Mouse (Mus musculus): ENCODE results near the gene Igfbp7. TPM values are rescaled to one million over a fixed set of nuclear protein-coding genes. Genes with fewer than 3 reads are reported as not detected.
A peak's percentile ranks its signal among the peaks of the same experiment; 100 is the strongest.
"Not testable (repeated sequence)": the region's sequence is repeated elsewhere in the genome, so short reads cannot be mapped to it uniquely, and the experiment has no call there.

The Igfbp7 gene
- polyA plus RNA-seq, 1 experiment from 2014 or later = 35.3 TPM

- WGBS (ENCODE audit: insufficient replicate concordance) = 43% methylated on average over 4 of the region's 4 CpGs
These were observed 11.7 kb upstream of the Igfbp7 start for GRCm38 (mm10) chr5:77419537-77419936.

GRCm38 (mm10) chr5:77416058-77416457 lies 8.2 kb upstream of the Igfbp7 start:
- WGBS (ENCODE audit: insufficient replicate concordance) = 76% methylated on average over 6 of the region's 6 CpGs
- no peaks in the 10 kb centered on the region for H3K9me3 ChIP-seq (replicated peaks; ENCODE audit: control insufficient read depth, low read length)
- H3K27me3 ChIP-seq (ENCODE audit: control insufficient read depth, insufficient read depth, low read length) = no peaks in the 10 kb centered on the region
- no peak overlapping the region for H3K27ac ChIP-seq (ENCODE audit: low read depth, low read length)
- no peak overlapping the region for H3K4me2 ChIP-seq
- no peak overlapping the region for H3K9ac ChIP-seq (ENCODE audit: low read depth, low read length)
- H3K4me1 ChIP-seq (ENCODE audit: control insufficient read depth, insufficient read depth, low read length) = no peaks in the 10 kb centered on the region
- H3K36me3 ChIP-seq (ENCODE audit: control insufficient read depth, insufficient read depth, low read length) = no peaks in the 10 kb centered on the region
- ATAC-seq (replicated peaks; ENCODE audit: insufficient number of reproducible peaks, low FRiP score, low TSS enrichment) = no peak
- H3K4me3 ChIP-seq (ENCODE audit: low read depth, low read length) = no peak overlapping the region

More at GRCm38 (mm10) chr5:77419537-77419936, 11.7 kb upstream of the Igfbp7 start:
- not testable (repeated sequence) for H3K27me3 ChIP-seq (ENCODE audit: control insufficient read depth, insufficient read depth, low read length); H3K4me2 ChIP-seq; H3K36me3 ChIP-seq (ENCODE audit: control insufficient read depth, insufficient read depth, low read length); H3K27ac ChIP-seq (ENCODE audit: low read depth, low read length); H3K9ac ChIP-seq (ENCODE audit: low read depth, low read length); H3K4me1 ChIP-seq (ENCODE audit: control insufficient read depth, insufficient read depth, low read length); H3K9me3 ChIP-seq (replicated peaks; ENCODE audit: control insufficient read depth, low read length); H3K4me3 ChIP-seq (ENCODE audit: low read depth, low read length)
- peak; percentile 22; the same call in 1 of the 2 replicates for ATAC-seq (replicated peaks; ENCODE audit: insufficient number of reproducible peaks, low FRiP score, low TSS enrichment)

- WGBS (ENCODE audit: insufficient replicate concordance) = 80% methylated on average over 6 of the region's 6 CpGs
- Histone ChIP-seq H3K4me2 (no peak overlapping the region), H3K27ac (ENCODE audit: low read depth, low read length) (no peak overlapping the region)
These were observed 689 bp upstream of the Igfbp7 start for GRCm38 (mm10) chr5:77408530-77408929.

DNA sequence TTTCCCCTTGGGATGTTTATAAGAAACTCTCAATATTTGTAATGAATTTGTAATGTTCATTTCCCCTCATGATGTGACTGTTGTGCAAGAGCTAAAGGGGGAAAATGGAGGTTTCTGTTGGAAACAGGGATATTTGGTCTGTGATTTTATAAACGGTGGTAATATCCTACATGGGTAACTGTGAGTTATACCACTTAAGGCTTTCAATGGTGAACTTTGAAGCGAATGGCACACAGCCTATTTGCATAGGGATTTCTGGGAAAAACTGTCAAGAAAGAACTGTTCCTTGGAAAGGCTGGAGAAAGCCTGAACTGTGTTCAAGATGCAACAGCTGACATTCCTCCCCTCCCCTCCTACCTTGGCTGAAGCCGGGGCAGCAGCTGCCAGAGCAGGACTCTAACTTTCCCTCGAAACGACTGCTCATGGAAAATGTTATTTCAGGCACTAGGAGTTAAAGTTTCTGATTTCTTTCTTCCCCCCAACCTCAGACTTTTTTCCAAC lies 1.4 kb downstream of the Igfbp7 start:
- Histone ChIP-seq H3K4me3 (ENCODE audit: low read depth, low read length) (no peak overlapping the region), H3K27ac (ENCODE audit: low read depth, low read length) (no peak overlapping the region), H3K27me3 (ENCODE audit: control insufficient read depth, insufficient read depth, low read length) (peaks cover 10% of the 10 kb centered on the region), H3K9ac (ENCODE audit: low read depth, low read length) (no peak overlapping the region), H3K9me3 (replicated peaks; ENCODE audit: control insufficient read depth, low read length) (peaks cover 2% of the 10 kb centered on the region; the same call in 1 of the 2 replicates), H3K4me2 (0 out of 2 replicates have a peak overlapping the region, but pooled peaks have one; percentile 73), H3K36me3 (ENCODE audit: control insufficient read depth, insufficient read depth, low read length) (no peaks in the 10 kb centered on the region), H3K4me1 (ENCODE audit: control insufficient read depth, insufficient read depth, low read length) (0 out of 2 replicates have a peak, but pooled peaks cover 3% of the 10 kb centered on the region)
- ATAC-seq (replicated peaks; ENCODE audit: insufficient number of reproducible peaks, low FRiP score, low TSS enrichment) = no peak
- WGBS (ENCODE audit: insufficient replicate concordance) = 43% methylated on average over 5 of the region's 5 CpGs

More at GRCm38 (mm10) chr5:77408530-77408929, 689 bp upstream of the Igfbp7 start:
- no peak overlapping the region for H3K4me3 ChIP-seq (ENCODE audit: low read depth, low read length)
- no peaks in the 10 kb centered on the region for H3K4me1 ChIP-seq (ENCODE audit: control insufficient read depth, insufficient read depth, low read length)
- ATAC-seq (replicated peaks; ENCODE audit: insufficient number of reproducible peaks, low FRiP score, low TSS enrichment) = no peak
- peaks cover 10% of the 10 kb centered on the region for H3K27me3 ChIP-seq (ENCODE audit: control insufficient read depth, insufficient read depth, low read length)
- no peaks in the 10 kb centered on the region for H3K36me3 ChIP-seq (ENCODE audit: control insufficient read depth, insufficient read depth, low read length)
- H3K9me3 ChIP-seq (replicated peaks; ENCODE audit: control insufficient read depth, low read length) = peaks cover 2% of the 10 kb centered on the region; the same call in 1 of the 2 replicates
- no peak overlapping the region for H3K9ac ChIP-seq (ENCODE audit: low read depth, low read length)

DNA sequence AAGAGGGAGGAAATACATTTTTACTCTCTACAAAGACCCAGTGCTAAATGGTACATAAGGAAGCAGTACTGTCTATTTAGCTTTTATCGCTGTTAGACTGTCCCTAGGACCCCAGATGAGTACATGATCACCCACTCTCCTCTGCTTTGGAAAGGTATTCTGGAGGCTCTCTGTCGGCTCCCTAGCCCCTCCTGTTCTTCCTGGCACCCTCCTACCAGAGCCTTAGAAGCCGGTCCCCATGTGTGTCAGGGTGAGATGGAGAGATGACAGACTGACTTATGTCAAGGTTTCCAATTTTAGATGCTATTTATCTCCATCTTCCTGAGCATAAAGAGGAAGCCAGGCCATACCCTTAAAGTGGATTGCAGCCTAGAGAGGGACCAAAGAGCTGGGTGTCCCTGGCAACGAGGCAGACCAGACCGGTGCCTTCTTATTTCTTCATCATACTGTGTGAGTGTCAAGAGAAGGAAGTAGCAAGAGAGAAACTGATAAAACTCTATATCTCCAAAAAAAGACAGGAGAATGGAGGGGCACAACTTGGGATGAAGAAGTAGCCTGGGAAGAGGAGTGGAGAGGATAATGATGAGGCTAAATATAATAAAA lies 2.3 kb downstream of the Igfbp7 start:
- Histone ChIP-seq H3K9ac (ENCODE audit: low read depth, low read length) (no peak overlapping the region), H3K27ac (ENCODE audit: low read depth, low read length) (no peak overlapping the region), H3K4me3 (ENCODE audit: low read depth, low read length) (no peak overlapping the region), H3K27me3 (ENCODE audit: control insufficient read depth, insufficient read depth, low read length) (peaks cover 10% of the 10 kb centered on the region), H3K9me3 (replicated peaks; ENCODE audit: control insufficient read depth, low read length) (peaks cover 2% of the 10 kb centered on the region; the same call in 1 of the 2 replicates), H3K36me3 (ENCODE audit: control insufficient read depth, insufficient read depth, low read length) (no peaks in the 10 kb centered on the region), H3K4me2 (no peak overlapping the region), H3K4me1 (ENCODE audit: control insufficient read depth, insufficient read depth, low read length) (0 out of 2 replicates have a peak, but pooled peaks cover 5% of the 10 kb centered on the region)
- 39% methylated on average over 5 of the region's 5 CpGs for WGBS (ENCODE audit: insufficient replicate concordance)
- ATAC-seq (replicated peaks; ENCODE audit: insufficient number of reproducible peaks, low FRiP score, low TSS enrichment) = no peak

DNA sequence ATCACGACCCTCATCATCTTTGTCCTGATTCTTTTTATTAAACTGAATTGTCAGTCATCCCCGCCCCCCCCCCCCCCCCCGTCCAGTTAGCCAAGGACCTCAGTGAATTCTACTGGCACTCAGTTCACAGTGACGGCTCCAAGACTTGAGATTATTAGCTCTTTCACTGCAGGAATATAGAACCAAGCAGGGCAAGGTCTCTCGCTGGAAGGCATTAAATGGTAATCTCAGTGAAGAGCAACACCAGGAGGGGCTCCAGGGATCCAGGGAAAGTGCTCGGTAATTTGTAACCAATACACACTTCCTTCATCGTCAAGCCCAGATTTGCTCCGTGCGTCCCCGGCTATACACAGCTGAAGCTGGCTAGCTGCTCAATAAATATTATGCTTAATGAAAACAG lies 2.9 kb downstream of the Igfbp7 start:
- 0 out of 2 replicates have a peak, but pooled peaks cover 5% of the 10 kb centered on the region for H3K4me1 ChIP-seq (ENCODE audit: control insufficient read depth, insufficient read depth, low read length)
- H3K9me3 ChIP-seq (replicated peaks; ENCODE audit: control insufficient read depth, low read length) = peaks cover 2% of the 10 kb centered on the region; the same call in 1 of the 2 replicates
- H3K27ac ChIP-seq (ENCODE audit: low read depth, low read length) = no peak overlapping the region
- H3K27me3 ChIP-seq (ENCODE audit: control insufficient read depth, insufficient read depth, low read length) = peaks cover 12% of the 10 kb centered on the region
- H3K4me2 ChIP-seq = no peak overlapping the region
- H3K9ac ChIP-seq (ENCODE audit: low read depth, low read length) = no peak overlapping the region
- 72% methylated on average over 10 of the region's 10 CpGs for WGBS (ENCODE audit: insufficient replicate concordance)
- no peak overlapping the region for H3K4me3 ChIP-seq (ENCODE audit: low read depth, low read length)
- no peaks in the 10 kb centered on the region for H3K36me3 ChIP-seq (ENCODE audit: control insufficient read depth, insufficient read depth, low read length)
- ATAC-seq (replicated peaks; ENCODE audit: insufficient number of reproducible peaks, low FRiP score, low TSS enrichment) = no peak

DNA sequence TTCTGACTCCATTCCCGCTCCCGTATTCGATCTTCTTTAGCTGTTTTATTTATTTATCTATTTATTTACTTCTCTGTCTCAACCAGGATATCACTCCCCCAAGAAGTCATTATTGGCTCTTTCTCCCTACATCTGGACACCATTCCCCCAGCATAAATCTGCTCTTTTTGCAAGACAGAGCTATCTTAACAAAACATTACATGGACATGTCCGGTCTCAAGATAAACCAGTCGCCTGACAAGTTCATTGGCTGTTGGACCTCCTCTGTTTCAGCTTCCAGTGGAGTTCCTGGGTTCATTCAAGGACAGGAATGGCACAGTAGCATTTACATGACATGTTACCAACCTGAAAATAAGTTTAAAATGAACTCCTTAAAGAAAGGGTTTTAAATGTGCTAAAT lies 4.9 kb downstream of the Igfbp7 start:
- Histone ChIP-seq H3K27me3 (ENCODE audit: control insufficient read depth, insufficient read depth, low read length) (peaks cover 8% of the 10 kb centered on the region), H3K27ac (ENCODE audit: low read depth, low read length) (no peak overlapping the region), H3K4me1 (ENCODE audit: control insufficient read depth, insufficient read depth, low read length) (0 out of 2 replicates have a peak, but pooled peaks cover 8% of the 10 kb centered on the region), H3K36me3 (ENCODE audit: control insufficient read depth, insufficient read depth, low read length) (no peaks in the 10 kb centered on the region), H3K9ac (ENCODE audit: low read depth, low read length) (no peak overlapping the region), H3K9me3 (replicated peaks; ENCODE audit: control insufficient read depth, low read length) (peaks cover 2% of the 10 kb centered on the region; the same call in 1 of the 2 replicates), H3K4me2 (no peak overlapping the region), H3K4me3 (ENCODE audit: low read depth, low read length) (no peak overlapping the region)
- 55% methylated on average over 5 of the region's 5 CpGs for WGBS (ENCODE audit: insufficient replicate concordance)
- ATAC-seq (replicated peaks; ENCODE audit: insufficient number of reproducible peaks, low FRiP score, low TSS enrichment) = no peak

- no peak overlapping the region for H3K4me2 ChIP-seq
- ATAC-seq (replicated peaks; ENCODE audit: insufficient number of reproducible peaks, low FRiP score, low TSS enrichment) = no peak
- peaks cover 2% of the 10 kb centered on the region; the same call in 1 of the 2 replicates for H3K9me3 ChIP-seq (replicated peaks; ENCODE audit: control insufficient read depth, low read length)
- WGBS (ENCODE audit: insufficient replicate concordance) = 30% methylated on average over 5 of the region's 5 CpGs
- no peak overlapping the region for H3K27ac ChIP-seq (ENCODE audit: low read depth, low read length)
- H3K36me3 ChIP-seq (ENCODE audit: control insufficient read depth, insufficient read depth, low read length) = no peaks in the 10 kb centered on the region
- 0 out of 2 replicates have a peak, but pooled peaks cover 8% of the 10 kb centered on the region for H3K4me1 ChIP-seq (ENCODE audit: control insufficient read depth, insufficient read depth, low read length)
- H3K27me3 ChIP-seq (ENCODE audit: control insufficient read depth, insufficient read depth, low read length) = peaks cover 2% of the 10 kb centered on the region; the same call in 1 of the 2 replicates
- no peak overlapping the region for H3K9ac ChIP-seq (ENCODE audit: low read depth, low read length)
- no peak overlapping the region for H3K4me3 ChIP-seq (ENCODE audit: low read depth, low read length)
These were observed 5.7 kb downstream of the Igfbp7 start for GRCm38 (mm10) chr5:77402137-77402536.
